Mouse (Mus musculus): ENCODE data around the gene Pon1. TPM values are rescaled to one million over a fixed set of nuclear protein-coding genes. Genes with fewer than 3 reads are reported as not detected.
"Not testable (repeated sequence)": the region's sequence is repeated elsewhere in the genome, so short reads cannot be mapped to it uniquely, and the experiment has no call there.

Gene Pon1
- polyA plus RNA-seq, 1 experiment from 2014 or later, result not detected

DNA sequence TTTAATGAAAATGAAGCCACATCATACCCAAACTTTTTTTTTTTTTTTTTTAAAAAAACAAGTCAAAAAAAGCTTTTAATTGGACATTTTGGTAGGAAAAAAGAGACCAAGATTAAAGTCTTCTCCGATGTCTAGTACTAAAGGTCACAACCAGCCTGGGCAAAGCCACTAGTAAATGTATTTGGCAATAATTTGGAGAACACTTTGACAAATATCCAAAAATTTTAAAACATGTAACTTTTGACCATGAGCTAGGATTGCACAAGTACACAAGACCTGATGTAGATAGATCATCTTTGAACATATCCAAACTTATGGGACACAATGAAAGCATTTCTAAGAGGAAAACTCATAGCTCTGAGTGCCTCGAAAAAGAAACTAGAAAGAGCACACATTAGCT is 29.8 kb upstream of the Pon1 start:
- DNase-seq (ENCODE audit: low spot score); H3K4me2 ChIP-seq (ENCODE audit: low read depth, low read length); H3K27me3 ChIP-seq (ENCODE audit: control insufficient read depth, insufficient read depth, low read length); H3K9ac ChIP-seq (replicated peaks; ENCODE audit: low read length); ATAC-seq (replicated peaks; ENCODE audit: insufficient number of reproducible peaks, low FRiP score, low TSS enrichment, low read depth); H3K9me3 ChIP-seq (replicated peaks; ENCODE audit: control insufficient read depth, low read length); H3K4me3 ChIP-seq (ENCODE audit: low read depth, low read length); H3K36me3 ChIP-seq (replicated peaks; ENCODE audit: control insufficient read depth, insufficient read depth, low read depth, low read length); H3K4me1 ChIP-seq (ENCODE audit: control insufficient read depth, insufficient read depth, low read length); H3K27ac ChIP-seq (replicated peaks; ENCODE audit: low read depth, low read length): not testable (repeated sequence)
- 76% methylated on average over 2 of the region's 2 CpGs for WGBS

DNA sequence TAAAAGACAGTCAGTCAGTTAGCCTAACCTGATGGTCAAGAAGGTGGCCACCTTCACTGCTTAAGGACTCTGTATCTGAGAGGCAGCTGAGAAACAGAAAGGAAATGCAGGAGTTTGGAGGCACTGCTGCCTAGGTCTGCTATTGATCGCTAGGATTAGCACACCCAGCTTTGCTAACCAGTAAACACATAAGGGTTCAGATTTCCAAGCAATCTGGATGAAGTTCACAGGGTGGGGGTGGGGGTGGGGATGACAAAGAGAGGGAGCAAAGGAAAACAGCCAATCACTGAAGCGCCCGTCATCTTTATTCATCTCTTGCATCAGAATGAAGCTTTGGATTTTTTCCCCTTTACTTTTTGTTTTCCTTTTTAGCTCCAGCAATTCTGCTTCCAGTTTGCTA is 28.3 kb upstream of the Pon1 start:
- Histone ChIP-seq H3K4me3 (ENCODE audit: low read depth, low read length) (no peak overlapping the region), H3K4me2 (ENCODE audit: low read depth, low read length) (no peak overlapping the region), H3K27ac (replicated peaks; ENCODE audit: low read depth, low read length) (no peak overlapping the region), H3K27me3 (ENCODE audit: control insufficient read depth, insufficient read depth, low read length) (no peaks in the 10 kb centered on the region), H3K4me1 (ENCODE audit: control insufficient read depth, insufficient read depth, low read length) (no peaks in the 10 kb centered on the region), H3K9ac (replicated peaks; ENCODE audit: low read length) (no peak overlapping the region), H3K9me3 (replicated peaks; ENCODE audit: control insufficient read depth, low read length) (no peaks in the 10 kb centered on the region), H3K36me3 (replicated peaks; ENCODE audit: control insufficient read depth, insufficient read depth, low read depth, low read length) (no peaks in the 10 kb centered on the region)
- 56% methylated on average over 3 of the region's 3 CpGs for WGBS
- DNase-seq (ENCODE audit: low spot score) (peak; percentile 9), ATAC-seq (replicated peaks; ENCODE audit: insufficient number of reproducible peaks, low FRiP score, low TSS enrichment, low read depth) (no peak)

DNA sequence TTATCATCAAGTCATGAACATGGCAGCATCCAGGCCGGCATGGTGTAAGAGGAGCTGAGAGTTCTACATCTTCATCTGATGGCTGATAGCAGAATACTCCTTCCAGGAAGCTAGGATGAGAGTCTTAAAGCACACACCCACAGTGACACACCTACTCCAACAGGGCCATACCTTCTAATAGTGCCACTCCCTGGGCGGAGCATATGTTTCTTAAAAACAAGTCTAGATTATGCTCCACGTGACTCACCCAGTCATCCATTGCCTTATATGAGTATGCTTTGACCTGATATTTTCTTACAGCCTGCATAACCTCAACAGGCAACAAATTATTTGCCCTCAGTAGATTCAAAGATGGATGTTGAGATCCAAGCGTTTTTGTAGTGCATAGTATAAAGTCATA is 24.4 kb upstream of the Pon1 start:
- Histone ChIP-seq H3K4me2 (ENCODE audit: low read depth, low read length) (no peak overlapping the region), H3K36me3 (replicated peaks; ENCODE audit: control insufficient read depth, insufficient read depth, low read depth, low read length) (no peaks in the 10 kb centered on the region), H3K27ac (replicated peaks; ENCODE audit: low read depth, low read length) (no peak overlapping the region), H3K4me3 (ENCODE audit: low read depth, low read length) (no peak overlapping the region), H3K27me3 (ENCODE audit: control insufficient read depth, insufficient read depth, low read length) (no peaks in the 10 kb centered on the region), H3K9me3 (replicated peaks; ENCODE audit: control insufficient read depth, low read length) (no peaks in the 10 kb centered on the region), H3K4me1 (ENCODE audit: control insufficient read depth, insufficient read depth, low read length) (no peaks in the 10 kb centered on the region), H3K9ac (replicated peaks; ENCODE audit: low read length) (no peak overlapping the region)
- WGBS, result 91% methylated on average over 4 of the region's 4 CpGs
- DNase-seq (ENCODE audit: low spot score) (no peak), ATAC-seq (replicated peaks; ENCODE audit: insufficient number of reproducible peaks, low FRiP score, low TSS enrichment, low read depth) (no peak)

DNA sequence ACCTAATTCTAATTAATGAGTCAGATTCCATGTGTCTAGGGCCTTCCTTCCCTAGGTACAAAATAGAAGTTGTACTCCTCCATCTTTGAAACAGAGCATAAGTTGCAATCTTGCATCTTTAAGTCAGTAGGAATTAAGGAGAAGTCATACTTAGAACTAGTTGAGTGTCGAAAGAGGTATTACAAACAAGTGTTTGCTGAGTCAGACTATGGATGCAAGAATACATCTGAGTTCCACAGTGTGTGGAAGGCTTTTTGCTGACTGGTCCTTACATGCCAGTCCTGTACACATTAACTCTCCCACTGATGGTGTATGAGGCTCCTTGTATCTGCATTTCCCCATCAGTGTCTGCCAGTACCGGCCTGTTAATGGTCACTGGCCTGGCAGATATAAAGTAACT is 14.1 kb upstream of the Pon1 start:
- H3K9ac ChIP-seq (replicated peaks; ENCODE audit: low read length), result no peak overlapping the region
- no peak overlapping the region for H3K27ac ChIP-seq (replicated peaks; ENCODE audit: low read depth, low read length)
- H3K27me3 ChIP-seq (ENCODE audit: control insufficient read depth, insufficient read depth, low read length), result no peaks in the 10 kb centered on the region
- ATAC-seq (replicated peaks; ENCODE audit: insufficient number of reproducible peaks, low FRiP score, low TSS enrichment, low read depth) (no peak), DNase-seq (ENCODE audit: low spot score) (no peak)
- no peaks in the 10 kb centered on the region for H3K36me3 ChIP-seq (replicated peaks; ENCODE audit: control insufficient read depth, insufficient read depth, low read depth, low read length)
- H3K9me3 ChIP-seq (replicated peaks; ENCODE audit: control insufficient read depth, low read length), result no peaks in the 10 kb centered on the region
- H3K4me2 ChIP-seq (ENCODE audit: low read depth, low read length), result no peak overlapping the region
- no peaks in the 10 kb centered on the region for H3K4me1 ChIP-seq (ENCODE audit: control insufficient read depth, insufficient read depth, low read length)
- no peak overlapping the region for H3K4me3 ChIP-seq (ENCODE audit: low read depth, low read length)
- 98% methylated on average over 2 of the region's 2 CpGs for WGBS

DNA sequence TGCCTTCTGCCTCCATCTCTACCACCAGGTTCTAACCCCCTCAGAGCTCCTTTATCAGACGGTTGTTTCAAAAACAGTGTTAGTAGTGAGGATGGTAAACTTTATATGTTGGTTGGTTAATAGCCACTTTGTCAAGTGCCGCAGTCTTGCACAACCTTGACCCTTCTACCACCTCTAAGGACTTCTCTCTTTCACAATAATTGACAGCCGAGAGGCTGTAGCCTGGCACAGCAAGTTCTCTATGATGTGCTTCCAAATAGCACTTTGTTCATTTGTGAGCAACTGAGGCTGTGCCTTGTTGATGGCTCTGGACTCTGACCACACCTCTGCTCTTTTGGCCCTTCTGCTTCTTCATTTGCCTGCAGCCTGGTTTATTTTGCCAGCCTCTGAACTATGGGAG is 6.2 kb upstream of the Pon1 start:
- DNase-seq (ENCODE audit: low spot score) (no peak), ATAC-seq (replicated peaks; ENCODE audit: insufficient number of reproducible peaks, low FRiP score, low TSS enrichment, low read depth) (no peak)
- Histone ChIP-seq H3K9me3 (replicated peaks; ENCODE audit: control insufficient read depth, low read length) (no peaks in the 10 kb centered on the region), H3K9ac (replicated peaks; ENCODE audit: low read length) (no peak overlapping the region), H3K4me1 (ENCODE audit: control insufficient read depth, insufficient read depth, low read length) (no peaks in the 10 kb centered on the region), H3K4me2 (ENCODE audit: low read depth, low read length) (no peak overlapping the region), H3K27ac (replicated peaks; ENCODE audit: low read depth, low read length) (no peak overlapping the region), H3K36me3 (replicated peaks; ENCODE audit: control insufficient read depth, insufficient read depth, low read depth, low read length) (no peaks in the 10 kb centered on the region), H3K27me3 (ENCODE audit: control insufficient read depth, insufficient read depth, low read length) (no peaks in the 10 kb centered on the region), H3K4me3 (ENCODE audit: low read depth, low read length) (no peak overlapping the region)
- 87% methylated on average over 3 of the region's 3 CpGs for WGBS

DNA sequence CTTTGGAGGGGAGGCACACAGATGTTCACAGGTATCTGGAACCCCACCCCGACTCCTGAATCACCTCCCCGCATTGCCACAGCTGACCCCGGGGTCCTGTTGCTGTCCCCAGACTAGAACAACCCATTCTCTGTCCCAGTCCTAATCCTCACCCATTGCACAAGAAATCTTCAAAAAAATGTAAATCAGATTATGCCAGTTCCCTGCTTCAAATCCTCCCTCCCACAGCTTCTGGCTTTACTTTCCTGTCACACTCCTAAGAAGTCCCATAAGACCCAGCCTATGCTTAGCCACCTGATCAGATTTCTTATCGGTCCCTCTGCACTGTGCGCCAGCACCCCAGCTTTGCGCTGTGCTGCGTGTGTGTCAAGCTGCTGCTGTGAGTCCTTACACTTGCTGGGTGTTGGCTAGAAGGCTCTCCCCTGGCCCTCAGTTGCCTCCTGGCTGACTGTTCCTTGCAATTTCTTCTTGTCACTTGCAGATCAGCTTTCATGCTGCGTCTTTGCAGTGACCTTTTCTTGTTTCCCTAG is 5.7 kb upstream of the Pon1 start:
- no peak overlapping the region for H3K27ac ChIP-seq (replicated peaks; ENCODE audit: low read depth, low read length)
- H3K4me1 ChIP-seq (ENCODE audit: control insufficient read depth, insufficient read depth, low read length), result no peaks in the 10 kb centered on the region
- H3K4me3 ChIP-seq (ENCODE audit: low read depth, low read length), result no peak overlapping the region
- H3K4me2 ChIP-seq (ENCODE audit: low read depth, low read length), result no peak overlapping the region
- H3K9ac ChIP-seq (replicated peaks; ENCODE audit: low read length), result no peak overlapping the region
- no peak for DNase-seq (ENCODE audit: low spot score)
- H3K27me3 ChIP-seq (ENCODE audit: control insufficient read depth, insufficient read depth, low read length), result no peaks in the 10 kb centered on the region
- no peaks in the 10 kb centered on the region for H3K36me3 ChIP-seq (replicated peaks; ENCODE audit: control insufficient read depth, insufficient read depth, low read depth, low read length)
- H3K9me3 ChIP-seq (replicated peaks; ENCODE audit: control insufficient read depth, low read length), result no peaks in the 10 kb centered on the region
- WGBS, result 87% methylated on average over 8 of the region's 8 CpGs
- ATAC-seq (replicated peaks; ENCODE audit: insufficient number of reproducible peaks, low FRiP score, low TSS enrichment, low read depth), result no peak

DNA sequence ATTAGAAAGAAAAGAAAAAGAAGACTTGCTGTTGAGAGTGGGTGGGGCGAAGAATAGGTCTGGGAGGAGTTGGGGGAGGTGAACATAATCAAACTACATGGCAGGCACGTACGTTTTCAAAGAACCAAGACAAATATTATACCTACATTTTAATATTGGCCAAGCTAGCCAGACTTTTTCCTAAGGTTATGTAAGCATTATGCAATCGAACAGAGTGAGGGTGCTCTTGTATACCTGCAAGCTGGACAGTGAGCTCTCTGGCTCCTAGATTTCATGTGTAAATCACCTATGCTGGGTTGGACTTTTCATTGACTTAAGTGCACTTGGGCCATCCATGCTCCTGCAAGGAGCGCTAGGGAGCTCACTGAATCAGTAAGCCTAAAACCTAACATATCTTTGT is 4.8 kb upstream of the Pon1 start:
- DNase-seq (ENCODE audit: low spot score), result no peak
- 90% methylated on average over 5 of the region's 5 CpGs for WGBS
- Histone ChIP-seq H3K36me3 (replicated peaks; ENCODE audit: control insufficient read depth, insufficient read depth, low read depth, low read length) (no peaks in the 10 kb centered on the region), H3K9ac (replicated peaks; ENCODE audit: low read length) (no peak overlapping the region), H3K27ac (replicated peaks; ENCODE audit: low read depth, low read length) (no peak overlapping the region), H3K4me1 (ENCODE audit: control insufficient read depth, insufficient read depth, low read length) (no peaks in the 10 kb centered on the region), H3K4me3 (ENCODE audit: low read depth, low read length) (no peak overlapping the region), H3K4me2 (ENCODE audit: low read depth, low read length) (no peak overlapping the region), H3K9me3 (replicated peaks; ENCODE audit: control insufficient read depth, low read length) (no peaks in the 10 kb centered on the region), H3K27me3 (ENCODE audit: control insufficient read depth, insufficient read depth, low read length) (no peaks in the 10 kb centered on the region)
- ATAC-seq (replicated peaks; ENCODE audit: insufficient number of reproducible peaks, low FRiP score, low TSS enrichment, low read depth), result no peak

DNA sequence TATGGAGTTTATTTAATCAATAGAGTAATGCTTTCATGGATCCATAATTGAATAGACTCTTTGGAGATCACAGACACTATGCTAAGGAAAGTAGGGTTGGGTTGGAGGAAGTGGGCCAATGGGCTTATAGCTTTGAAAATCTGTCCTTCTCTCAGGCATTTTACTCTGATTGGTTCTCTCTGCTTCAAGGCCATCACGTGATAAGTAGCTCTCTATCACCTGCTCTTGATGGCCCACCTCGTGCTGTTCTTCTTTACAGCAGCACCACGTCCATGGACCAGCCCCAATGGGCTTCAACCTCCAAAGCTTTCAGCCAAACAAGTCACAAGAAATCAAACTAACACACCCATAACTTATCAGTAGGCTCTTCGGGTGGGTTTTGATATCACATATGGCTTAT is 3.0 kb downstream of the Pon1 start:
- Histone ChIP-seq H3K9ac (replicated peaks; ENCODE audit: low read length) (no peak overlapping the region), H3K27ac (replicated peaks; ENCODE audit: low read depth, low read length) (no peak overlapping the region), H3K4me2 (ENCODE audit: low read depth, low read length) (no peak overlapping the region), H3K9me3 (replicated peaks; ENCODE audit: control insufficient read depth, low read length) (no peaks in the 10 kb centered on the region), H3K36me3 (replicated peaks; ENCODE audit: control insufficient read depth, insufficient read depth, low read depth, low read length) (no peaks in the 10 kb centered on the region), H3K4me1 (ENCODE audit: control insufficient read depth, insufficient read depth, low read length) (no peaks in the 10 kb centered on the region), H3K27me3 (ENCODE audit: control insufficient read depth, insufficient read depth, low read length) (no peaks in the 10 kb centered on the region), H3K4me3 (ENCODE audit: low read depth, low read length) (no peak overlapping the region)
- DNase-seq (ENCODE audit: low spot score), result no peak
- 83% methylated on average over 4 of the region's 4 CpGs for WGBS
- ATAC-seq (replicated peaks; ENCODE audit: insufficient number of reproducible peaks, low FRiP score, low TSS enrichment, low read depth), result no peak
